Mouse (Mus musculus): ENCODE measurements around the gene Slc6a16. TPM values are rescaled to one million over a fixed set of nuclear protein-coding genes. Genes with fewer than 3 reads are reported as not detected.
A peak's percentile ranks its signal among the peaks of the same experiment; 100 is the strongest.

Slc6a16 gene
- polyA plus RNA-seq, 1 experiment from 2014 or later: not detected

DNA sequence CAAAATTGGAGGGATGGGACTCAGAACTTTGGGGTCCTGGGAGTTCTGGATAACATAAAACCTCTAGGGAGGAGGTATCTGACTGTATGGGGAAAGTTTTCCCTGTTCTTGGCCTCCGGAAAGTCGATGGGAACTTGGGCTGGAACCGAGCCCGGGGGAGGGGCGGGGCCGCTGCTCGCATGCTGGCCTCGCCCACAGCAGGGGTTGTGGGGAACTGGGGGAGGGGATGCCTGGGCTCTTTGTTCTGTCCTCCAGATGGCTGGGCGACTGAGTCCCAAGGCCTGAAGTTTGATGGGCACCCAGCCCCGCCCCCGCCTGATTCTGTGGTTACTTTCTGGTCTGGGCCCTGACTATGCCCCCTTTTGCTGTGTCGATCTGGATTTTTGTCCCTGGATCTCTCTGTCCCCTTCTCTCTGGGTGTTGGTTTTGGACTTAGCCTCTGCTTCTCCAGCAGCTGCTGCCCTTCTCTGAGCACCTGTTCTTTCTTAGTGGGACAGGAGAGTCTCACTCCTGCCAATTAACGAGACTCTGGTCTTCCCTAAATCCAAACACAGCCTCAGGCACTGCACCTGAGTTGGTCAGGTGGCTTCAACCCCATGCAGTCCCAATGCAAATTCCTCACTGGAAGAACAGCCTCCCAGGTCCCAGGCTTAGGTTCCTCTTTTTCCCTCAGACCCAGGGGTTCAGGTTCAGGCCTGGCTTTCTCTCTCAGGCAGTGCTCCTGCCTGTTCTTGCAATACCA lies 24.3 kb upstream of the Slc6a16 start:
- in situ Hi-C loops (cut with MboI; ENCODE audit: low pct_unique_long_range_greater_than_20kb): no loop called here
- H3K27me3 ChIP-seq: no peaks in the 10 kb centered on the region
- ChIA-PET CTCF (no interaction called here), POLR2A (no interaction called here)
- DNase-seq (ENCODE audit: low read depth, low spot score) (no peak), ATAC-seq (peak; percentile 33)
- TF ChIP-seq CTCF (IDR thresholded peaks at IDR 0.05): no peak

DNA sequence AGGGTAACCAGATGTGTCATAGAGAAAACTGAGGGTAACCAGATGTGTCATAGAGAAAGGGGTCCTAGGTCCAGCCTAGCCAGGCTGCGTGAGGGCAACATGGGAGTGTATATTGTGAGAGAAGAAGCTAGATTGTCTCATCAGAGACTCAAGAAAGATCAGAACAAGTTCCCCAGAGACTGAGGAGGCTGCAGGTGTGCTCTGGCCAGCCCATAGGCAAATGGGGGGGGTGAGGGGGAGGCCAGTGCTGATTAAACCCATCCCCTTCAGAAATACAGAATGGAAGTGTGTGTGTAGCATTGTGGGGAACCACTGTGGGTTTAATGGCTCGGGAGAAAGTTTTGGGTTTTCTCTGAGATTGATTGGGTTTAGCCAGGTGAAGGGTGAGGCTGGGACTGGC lies 19.2 kb upstream of the Slc6a16 start:
- in situ Hi-C loops (cut with MboI; ENCODE audit: low pct_unique_long_range_greater_than_20kb): no loop called here
- ChIA-PET CTCF (no interaction called here), POLR2A (no interaction called here)
- ATAC-seq (no peak), DNase-seq (ENCODE audit: low read depth, low spot score) (no peak)
- no peaks in the 10 kb centered on the region for H3K27me3 ChIP-seq
- no peak for TF ChIP-seq CTCF (IDR thresholded peaks at IDR 0.05)

DNA sequence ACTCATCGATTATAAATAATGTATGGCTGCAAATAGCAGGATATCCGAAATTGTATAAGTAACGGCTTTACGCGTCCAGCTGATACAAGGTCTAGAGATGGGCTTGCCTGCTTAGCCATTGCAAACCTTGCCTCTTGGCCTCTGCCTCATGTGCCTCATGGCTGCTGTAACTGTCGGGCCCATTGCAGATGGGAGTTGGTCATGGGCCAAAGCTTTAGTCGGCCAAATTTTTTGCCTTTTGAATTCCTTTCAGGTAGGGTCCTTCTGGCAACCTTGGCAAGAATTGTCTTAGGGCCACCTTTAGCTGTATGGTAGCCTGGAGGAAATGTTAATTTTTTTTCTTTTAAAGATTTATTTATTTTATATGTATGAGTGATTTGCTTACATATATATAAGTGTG lies 16.1 kb upstream of the Slc6a16 start:
- CTCF ChIA-PET: no interaction called here
- ATAC-seq (no peak), DNase-seq (ENCODE audit: low read depth, low spot score) (no peak)
- in situ Hi-C loops (cut with MboI; ENCODE audit: low pct_unique_long_range_greater_than_20kb): no loop called here
- no peaks in the 10 kb centered on the region for H3K27me3 ChIP-seq
- no peak for TF ChIP-seq CTCF (IDR thresholded peaks at IDR 0.05)
- POLR2A ChIA-PET: interaction anchor here (0.5 kb wide), 1 partner anchor 49 kb away, joined by 3 read pairs; no protein-coding TSS in a partner anchor

DNA sequence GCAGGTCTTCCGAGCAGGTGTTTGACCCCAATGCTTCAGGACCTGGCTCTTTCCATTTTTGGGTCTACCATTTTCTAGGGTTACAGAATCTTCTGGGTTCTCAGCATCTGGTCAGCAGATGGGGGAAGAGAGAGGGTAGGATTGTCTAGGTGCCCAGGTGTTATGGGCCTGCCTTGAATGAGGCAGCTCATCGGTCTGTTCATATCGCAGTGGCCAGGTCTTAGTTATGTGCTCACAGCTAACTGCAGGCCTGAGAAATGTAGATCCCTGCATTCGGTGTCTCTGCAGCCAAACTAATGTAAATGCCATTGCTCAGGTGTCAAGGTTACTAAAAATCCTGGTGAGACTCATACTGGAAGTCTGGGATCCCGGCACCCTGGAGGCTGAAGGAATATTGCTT lies 14.5 kb upstream of the Slc6a16 start:
- CTCF ChIA-PET: interaction anchor here (1.1 kb wide), 1 partner anchor 8 kb away, joined by 3 read pairs; no protein-coding TSS in a partner anchor
- DNase-seq (ENCODE audit: low read depth, low spot score): no peak
- no peak for ATAC-seq
- in situ Hi-C loops (cut with MboI; ENCODE audit: low pct_unique_long_range_greater_than_20kb): no loop called here
- H3K27me3 ChIP-seq: no peaks in the 10 kb centered on the region
- TF ChIP-seq CTCF (IDR thresholded peaks at IDR 0.05): no peak
- POLR2A ChIA-PET: no interaction called here

- CTCF ChIA-PET: interaction anchor here (1.5 to 1.8 kb wide), 2 partner anchors 49 to 72 kb away, joined by 3 to 6 read pairs; partner anchors contain the start of gene Slc6a21
- no peaks in the 10 kb centered on the region for H3K27me3 ChIP-seq
- ATAC-seq: no peak
- DNase-seq (ENCODE audit: low read depth, low spot score): no peak
- POLR2A ChIA-PET: no interaction called here
- TF ChIP-seq CTCF (IDR thresholded peaks at IDR 0.05): no peak
- in situ Hi-C loops (cut with MboI; ENCODE audit: low pct_unique_long_range_greater_than_20kb): no loop called here
Measured at GRCm38 (mm10) chr7:45228548-45228947, 12.3 kb upstream of the Slc6a16 start.

- CTCF ChIA-PET: interaction anchor here (1.5 to 1.8 kb wide), 2 partner anchors 48 to 71 kb away, joined by 3 to 6 read pairs; partner anchors contain the start of gene Slc6a21
- TF ChIP-seq CTCF (IDR thresholded peaks at IDR 0.05): no peak
- in situ Hi-C loops (cut with MboI; ENCODE audit: low pct_unique_long_range_greater_than_20kb): no loop called here
- POLR2A ChIA-PET: no interaction called here
- ATAC-seq (no peak), DNase-seq (ENCODE audit: low read depth, low spot score) (no peak)
- H3K27me3 ChIP-seq: no peaks in the 10 kb centered on the region
Measured at GRCm38 (mm10) chr7:45229046-45229445, 11.8 kb upstream of the Slc6a16 start.

GRCm38 (mm10) chr7:45229459-45230203 lies 11.3 kb upstream of the Slc6a16 start:
- ATAC-seq (no peak), DNase-seq (ENCODE audit: low read depth, low spot score) (no peak)
- ChIA-PET CTCF (interaction anchor here (1.5 to 1.8 kb wide), 2 partner anchors 48 to 71 kb away, joined by 3 to 6 read pairs; partner anchors contain the start of gene Slc6a21), POLR2A (no interaction called here)
- in situ Hi-C loops (cut with MboI; ENCODE audit: low pct_unique_long_range_greater_than_20kb): no loop called here
- H3K27me3 ChIP-seq: no peaks in the 10 kb centered on the region
- TF ChIP-seq CTCF (IDR thresholded peaks at IDR 0.05): no peak

- ChIA-PET CTCF (no interaction called here), POLR2A (no interaction called here)
- H3K27me3 ChIP-seq: no peaks in the 10 kb centered on the region
- in situ Hi-C loops (cut with MboI; ENCODE audit: low pct_unique_long_range_greater_than_20kb): no loop called here
- ATAC-seq: no peak
- no peak for TF ChIP-seq CTCF (IDR thresholded peaks at IDR 0.05)
- DNase-seq (ENCODE audit: low read depth, low spot score): no peak
Measured at GRCm38 (mm10) chr7:45231192-45231591, 9.7 kb upstream of the Slc6a16 start.

- in situ Hi-C loops (cut with MboI; ENCODE audit: low pct_unique_long_range_greater_than_20kb): no loop called here
- no peak for TF ChIP-seq CTCF (IDR thresholded peaks at IDR 0.05)
- ATAC-seq (no peak), DNase-seq (ENCODE audit: low read depth, low spot score) (no peak)
- POLR2A ChIA-PET: no interaction called here
- H3K27me3 ChIP-seq: no peaks in the 10 kb centered on the region
- CTCF ChIA-PET: no interaction called here
Measured at GRCm38 (mm10) chr7:45231941-45232340, 8.9 kb upstream of the Slc6a16 start.

- in situ Hi-C loops (cut with MboI; ENCODE audit: low pct_unique_long_range_greater_than_20kb): no loop called here
- CTCF ChIA-PET: interaction anchor here (1.1 kb wide), 1 partner anchor 77 kb away, joined by 3 read pairs; no protein-coding TSS in a partner anchor
- no peak for DNase-seq (ENCODE audit: low read depth, low spot score)
- TF ChIP-seq CTCF (IDR thresholded peaks at IDR 0.05): no peak
- no peaks in the 10 kb centered on the region for H3K27me3 ChIP-seq
- POLR2A ChIA-PET: no interaction called here
- ATAC-seq: no peak
Measured at GRCm38 (mm10) chr7:45232716-45233465, 8.0 kb upstream of the Slc6a16 start.
